In genomic region chr16:66969520-66970144, GRCm38 (mm10) we compare ENCODE assay signal across 17 mouse cellular contexts.
DNase-seq lines count a peak whose midpoint lies in the region; ATAC-seq lines count a peak whose summit lies in the region.
"Had no signal": no experiment of that assay in that cellular context is flagged by ENCODE, and none has a peak within 500 bp of the region (broad histone marks: within the 10 kb centered on the region; RNA-seq: fewer than 3 reads in every experiment).

No protein-coding gene starts in this region.

- no peaks in the 10 kb centered on the region; the same call in 1 of the 2 replicates for H3K4me1 ChIP-seq in heart, embryonic 12.5 days (replicated peaks)
- no peaks in the 10 kb centered on the region for H3K4me1 ChIP-seq in hindbrain, embryonic 12.5 days
- peaks cover 4% of the 10 kb centered on the region for H3K4me1 ChIP-seq in neural tube, embryonic 12.5 days
- no peaks in the 10 kb centered on the region for H3K4me1 ChIP-seq in liver, embryonic 11.5 days (replicated peaks; ENCODE audit: control insufficient read depth, insufficient read depth, low read length)
- H3K4me1 ChIP-seq: embryonic facial prominence, embryonic 10.5 days; heart, embryonic 10.5 days; limb, embryonic 15.5 days had no signal

- H3K9me3 ChIP-seq in heart, embryonic 12.5 days (replicated peaks) = no peaks in the 10 kb centered on the region
- no peaks in the 10 kb centered on the region for H3K9me3 ChIP-seq in hindbrain, embryonic 12.5 days (replicated peaks)
- H3K9me3 ChIP-seq in neural tube, embryonic 12.5 days = no peaks in the 10 kb centered on the region
- no peaks in the 10 kb centered on the region for H3K9me3 ChIP-seq in liver, embryonic 11.5 days (ENCODE audit: control insufficient read depth, low read length)
- H3K9me3 ChIP-seq: embryonic facial prominence, embryonic 10.5 days; heart, embryonic 10.5 days; limb, embryonic 15.5 days had no signal

- H3K27me3 ChIP-seq in heart, embryonic 12.5 days (replicated peaks) = no peaks in the 10 kb centered on the region
- no peaks in the 10 kb centered on the region for H3K27me3 ChIP-seq in hindbrain, embryonic 12.5 days
- H3K27me3 ChIP-seq in neural tube, embryonic 12.5 days (replicated peaks) = no peaks in the 10 kb centered on the region
- H3K27me3 ChIP-seq in liver, embryonic 11.5 days (replicated peaks; ENCODE audit: control insufficient read depth, insufficient read depth, low read length) = no peaks in the 10 kb centered on the region
- H3K27me3 ChIP-seq: limb, embryonic 15.5 days had no signal

- DNase-seq in heart, adult 11 months = peak; percentile 61
- DNase-seq in brain, embryonic 18.5 days (ENCODE audit: low read depth, low spot score) = peak; percentile 37
- no peak for DNase-seq in lung, postnatal 4 days
- no peak for DNase-seq in liver, embryonic 11.5 days (ENCODE audit: low spot score)
- DNase-seq: cerebellum, postnatal 10 days; gastrocnemius, postnatal 14 days; heart, postnatal 36 days; kidney, adult 8-10 months; lung, embryonic 14.5 days; thymus, postnatal 36 days had no signal

- H3K9ac ChIP-seq in heart, embryonic 12.5 days = no peak overlapping the region
- no peak overlapping the region for H3K9ac ChIP-seq in hindbrain, embryonic 12.5 days
- H3K9ac ChIP-seq in neural tube, embryonic 12.5 days = no peak overlapping the region
- no peak overlapping the region for H3K9ac ChIP-seq in liver, embryonic 11.5 days (ENCODE audit: low read depth, low read length)
- H3K9ac ChIP-seq: limb, embryonic 15.5 days; lung, embryonic 14.5 days had no signal

- no peak for ATAC-seq in heart, embryonic 12.5 days (ENCODE audit: insufficient number of reproducible peaks, low FRiP score)
- ATAC-seq in hindbrain, embryonic 12.5 days (ENCODE audit: low FRiP score) = peak; percentile 67
- ATAC-seq in neural tube, embryonic 12.5 days (ENCODE audit: low FRiP score, low read depth) = peak; percentile 57
- ATAC-seq in megakaryocyte, adult 5-6 weeks (ENCODE audit: poor library complexity, severe bottlenecking) = no peak
- no peak for ATAC-seq in liver, embryonic 11.5 days (replicated peaks; ENCODE audit: low FRiP score)

- no peaks in the 10 kb centered on the region for H3K36me3 ChIP-seq in heart, embryonic 12.5 days
- no peaks in the 10 kb centered on the region for H3K36me3 ChIP-seq in hindbrain, embryonic 12.5 days
- no peaks in the 10 kb centered on the region for H3K36me3 ChIP-seq in neural tube, embryonic 12.5 days
- no peaks in the 10 kb centered on the region for H3K36me3 ChIP-seq in liver, embryonic 11.5 days (ENCODE audit: control insufficient read depth, insufficient read depth, low read length)
- H3K36me3 ChIP-seq: embryonic facial prominence, embryonic 10.5 days; heart, embryonic 10.5 days; limb, embryonic 15.5 days had no signal

- H3K27ac ChIP-seq in heart, embryonic 12.5 days (ENCODE audit: poor library complexity, severe bottlenecking) = no peak overlapping the region
- H3K27ac ChIP-seq in hindbrain, embryonic 12.5 days = no peak overlapping the region
- H3K27ac ChIP-seq in neural tube, embryonic 12.5 days = no peak overlapping the region
- no peak overlapping the region for H3K27ac ChIP-seq in liver, embryonic 11.5 days (ENCODE audit: low read depth, low read length)
- H3K27ac ChIP-seq: embryonic facial prominence, embryonic 10.5 days; heart, embryonic 10.5 days; limb, embryonic 15.5 days had no signal

- no peak overlapping the region for H3K4me3 ChIP-seq in heart, embryonic 12.5 days
- no peak overlapping the region for H3K4me3 ChIP-seq in hindbrain, embryonic 12.5 days
- no peak overlapping the region for H3K4me3 ChIP-seq in neural tube, embryonic 12.5 days
- H3K4me3 ChIP-seq in liver, embryonic 11.5 days (ENCODE audit: low read depth, low read length) = no peak overlapping the region
- H3K4me3 ChIP-seq: embryonic facial prominence, embryonic 10.5 days; heart, embryonic 10.5 days; limb, embryonic 15.5 days had no signal

- no peak overlapping the region for H3K4me2 ChIP-seq in heart, embryonic 12.5 days
- peak overlapping the region; percentile 13; the same call in 1 of the 2 replicates for H3K4me2 ChIP-seq in hindbrain, embryonic 12.5 days (replicated peaks)
- H3K4me2 ChIP-seq in neural tube, embryonic 12.5 days (replicated peaks) = no peak overlapping the region; the same call in 1 of the 2 replicates
- no peak overlapping the region for H3K4me2 ChIP-seq in liver, embryonic 11.5 days
- H3K4me2 ChIP-seq: limb, embryonic 15.5 days; lung, embryonic 14.5 days had no signal

- 85% methylated on average over 11 of the region's 11 CpGs for WGBS in heart, embryonic 12.5 days
- WGBS in hindbrain, embryonic 12.5 days = 55% methylated on average over 11 of the region's 11 CpGs
- WGBS in neural tube, embryonic 12.5 days = 41% methylated on average over 11 of the region's 11 CpGs
- WGBS in liver, embryonic 11.5 days = 80% methylated on average over 11 of the region's 11 CpGs

Comparison
In these comparisons a context has a peak if more than half of its experiments do, and no peak if none do; other contexts are left out.
1. DNase-seq: peak in heart, adult 11 months (single experiment) and brain, embryonic 18.5 days (single experiment); none in lung, postnatal 4 days (0 of 2) and liver, embryonic 11.5 days (single experiment).
2. ATAC-seq: peak in hindbrain, embryonic 12.5 days (single experiment) and neural tube, embryonic 12.5 days (single experiment); none in heart, embryonic 12.5 days (single experiment), megakaryocyte, adult 5-6 weeks (single experiment) and liver, embryonic 11.5 days (single experiment).